Comparison of ENCODE assay signal across 8 mouse cellular contexts in the genomic region with DNA sequence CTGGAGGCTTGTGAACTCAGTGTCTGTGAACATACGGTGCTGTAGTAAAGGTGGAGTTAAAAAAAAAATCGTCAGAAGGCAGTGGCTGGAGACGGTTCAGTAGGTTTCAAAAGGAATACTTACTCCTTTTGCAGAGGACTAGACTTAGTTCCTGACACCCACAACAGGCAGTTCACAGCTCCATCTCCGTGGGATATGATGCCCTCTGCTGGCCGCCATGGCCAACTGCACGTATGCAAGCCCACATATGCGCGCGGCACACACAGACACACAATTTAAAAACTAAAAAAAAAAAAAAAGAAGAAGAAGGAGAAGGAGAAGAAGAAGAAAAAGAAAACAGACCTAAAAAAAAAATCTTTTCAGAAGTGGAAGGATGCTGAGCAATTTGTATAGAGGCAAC. TPM values are rescaled to one million over a fixed set of nuclear protein-coding genes. Genes with fewer than 3 reads are reported as not detected.
DNase-seq lines count a peak whose midpoint lies in the region; ATAC-seq and TF ChIP-seq lines count a peak whose summit lies in the region.

No protein-coding gene starts in this region.

- TF ChIP-seq RAD21 in MEL (IDR thresholded peaks at IDR 0.05; ENCODE audit: low read depth, low read length), result peak; percentile 75

- no peaks in the 10 kb centered on the region for H3K9me3 ChIP-seq in hindbrain, embryonic 13.5 days
- no peaks in the 10 kb centered on the region for H3K9me3 ChIP-seq in hindbrain, embryonic 14.5 days (ENCODE audit: control insufficient read depth, low read length)
- H3K9me3 ChIP-seq in MEL (replicated peaks; ENCODE audit: insufficient read depth, low read length), result no peaks in the 10 kb centered on the region
- no peaks in the 10 kb centered on the region for H3K9me3 ChIP-seq in midbrain, postnatal 0 days (ENCODE audit: low read length)

- no peak overlapping the region for H3K27ac ChIP-seq in hindbrain, embryonic 13.5 days
- no peak overlapping the region for H3K27ac ChIP-seq in hindbrain, embryonic 14.5 days
- H3K27ac ChIP-seq in MEL (ENCODE audit: control insufficient read depth, low read depth, low read length), result peak overlapping the region; percentile 98
- no peak overlapping the region for H3K27ac ChIP-seq in liver, adult 2 months (replicated peaks; ENCODE audit: insufficient read depth, low read depth, low read length)
- H3K27ac ChIP-seq in midbrain, postnatal 0 days (ENCODE audit: low read depth, low read length), result no peak overlapping the region

- no peak for DNase-seq in hindbrain, embryonic 14.5 days (ENCODE audit: low spot score)
- peak; percentile 91 for DNase-seq in MEL (ENCODE audit: low read depth, low spot score)
- peak; percentile 30 for DNase-seq in liver, adult 2 months (ENCODE audit: extremely low read depth, low read depth, low spot score)
- DNase-seq in midbrain, postnatal 0 days (ENCODE audit: low spot score), result no peak
- DNase-seq in frontal cortex, postnatal 10 days (ENCODE audit: low spot score in 2 of 2), result no peak
- DNase-seq in layer of hippocampus, adult 9-10 months (ENCODE audit: low spot score), result no peak

- no peak for TF ChIP-seq POLR2A in MEL (IDR thresholded peaks at IDR 0.05; ENCODE audit: control insufficient read depth in 1 of 2, insufficient read depth in 1 of 2, low read depth in 1 of 2, low read length in 2 of 2, poor library complexity in 1 of 2)
- no peak for TF ChIP-seq POLR2A in liver, adult 2 months (IDR thresholded peaks at IDR 0.05; ENCODE audit: extremely low read depth, insufficient read depth, low read length)

- no peak for ATAC-seq in hindbrain, embryonic 13.5 days (ENCODE audit: low FRiP score)
- no peak for ATAC-seq in hindbrain, embryonic 14.5 days (ENCODE audit: low FRiP score)
- ATAC-seq in common myeloid progenitor, adult 5-6 weeks (replicated peaks; ENCODE audit: low read depth, poor library complexity, severe bottlenecking), result peak; percentile 59
- ATAC-seq in midbrain, postnatal 0 days (ENCODE audit: low FRiP score), result no peak

- H3K27me3 ChIP-seq in hindbrain, embryonic 13.5 days, result no peaks in the 10 kb centered on the region
- H3K27me3 ChIP-seq in hindbrain, embryonic 14.5 days (ENCODE audit: control insufficient read depth, insufficient read depth, low read length), result no peaks in the 10 kb centered on the region
- H3K27me3 ChIP-seq in MEL (ENCODE audit: control insufficient read depth in 1 of 2, insufficient read depth in 2 of 2, low read length in 2 of 2), result no peaks in the 10 kb centered on the region
- no peaks in the 10 kb centered on the region for H3K27me3 ChIP-seq in liver, adult 2 months (ENCODE audit: control insufficient read depth, insufficient read depth, low read length)
- H3K27me3 ChIP-seq in midbrain, postnatal 0 days (ENCODE audit: insufficient read depth, low read length), result no peaks in the 10 kb centered on the region

- no peak overlapping the region for H3K4me3 ChIP-seq in hindbrain, embryonic 13.5 days
- no peak overlapping the region for H3K4me3 ChIP-seq in hindbrain, embryonic 14.5 days (replicated peaks; ENCODE audit: low read length)
- peak overlapping the region; percentile 55 to 64 for H3K4me3 ChIP-seq in MEL (ENCODE audit: control insufficient read depth in 1 of 2, insufficient read depth in 1 of 2, low read depth in 2 of 2, low read length in 2 of 2)
- no peak overlapping the region for H3K4me3 ChIP-seq in liver, adult 2 months (ENCODE audit: insufficient read depth, low read depth, low read length)
- no peak overlapping the region for H3K4me3 ChIP-seq in midbrain, postnatal 0 days (ENCODE audit: low read depth, low read length)

- H3K9ac ChIP-seq in hindbrain, embryonic 13.5 days, result no peak overlapping the region
- H3K9ac ChIP-seq in hindbrain, embryonic 14.5 days, result no peak overlapping the region
- peak overlapping the region; percentile 73 for H3K9ac ChIP-seq in MEL (ENCODE audit: control insufficient read depth, low read depth, low read length, poor library complexity, severe bottlenecking)
- H3K9ac ChIP-seq in liver, adult 2 months (ENCODE audit: low read depth, low read length), result no peak overlapping the region
- H3K9ac ChIP-seq in midbrain, postnatal 0 days (replicated peaks; ENCODE audit: low read length, poor library complexity, severe bottlenecking), result no peak overlapping the region

- H3K4me2 ChIP-seq in hindbrain, embryonic 13.5 days, result 0 out of 2 replicates have a peak overlapping the region, but pooled peaks have one; percentile 8
- no peak overlapping the region for H3K4me2 ChIP-seq in hindbrain, embryonic 14.5 days (replicated peaks)
- no peak overlapping the region for H3K4me2 ChIP-seq in midbrain, postnatal 0 days (ENCODE audit: low read depth, low read length, poor library complexity, severe bottlenecking)

- H3K36me3 ChIP-seq in hindbrain, embryonic 13.5 days, result no peaks in the 10 kb centered on the region
- H3K36me3 ChIP-seq in hindbrain, embryonic 14.5 days (replicated peaks; ENCODE audit: control insufficient read depth, insufficient read depth), result no peaks in the 10 kb centered on the region
- H3K36me3 ChIP-seq in MEL (ENCODE audit: control insufficient read depth in 1 of 2, insufficient read depth in 2 of 2, low read length in 2 of 2), result peaks cover 0 to 25% of the 10 kb centered on the region in 2 experiments; a peak in 2 of 4 replicates
- H3K36me3 ChIP-seq in liver, adult 2 months (ENCODE audit: control insufficient read depth, insufficient read depth, low read length), result no peaks in the 10 kb centered on the region
- H3K36me3 ChIP-seq in midbrain, postnatal 0 days (ENCODE audit: insufficient read depth, low read length), result no peaks in the 10 kb centered on the region

- peak; percentile 68 to 90 (median 69) for TF ChIP-seq CTCF in MEL (IDR thresholded peaks at IDR 0.05 in 2 of 3, conservative IDR thresholded peaks at IDR 0.05 in 1 of 3; ENCODE audit: control insufficient read depth in 1 of 3, insufficient read depth in 1 of 3, low read depth in 2 of 3, low read length in 3 of 3, poor library complexity in 1 of 3, severe bottlenecking in 1 of 3)
- TF ChIP-seq CTCF in liver, adult 2 months (IDR thresholded peaks at IDR 0.05; ENCODE audit: low read depth, low read length), result peak; percentile 92
- peak; percentile 63 for TF ChIP-seq CTCF in midbrain, postnatal 0 days (IDR thresholded peaks at IDR 0.05)

- no peaks in the 10 kb centered on the region for H3K4me1 ChIP-seq in hindbrain, embryonic 13.5 days (replicated peaks)
- H3K4me1 ChIP-seq in hindbrain, embryonic 14.5 days (replicated peaks; ENCODE audit: control insufficient read depth, insufficient read depth, low read length), result no peaks in the 10 kb centered on the region
- peaks cover 14 to 30% of the 10 kb centered on the region in 2 experiments for H3K4me1 ChIP-seq in MEL (ENCODE audit: control insufficient read depth in 1 of 2, insufficient read depth in 2 of 2, low read length in 2 of 2)
- no peaks in the 10 kb centered on the region for H3K4me1 ChIP-seq in liver, adult 2 months (ENCODE audit: control insufficient read depth, insufficient read depth, low read length)
- H3K4me1 ChIP-seq in midbrain, postnatal 0 days (ENCODE audit: insufficient read depth, low read length), result no peaks in the 10 kb centered on the region

- TF ChIP-seq EP300 in MEL (IDR thresholded peaks at IDR 0.05; ENCODE audit: low read depth in 1 of 2, low read length in 2 of 2), result 0 out of 4 replicates have a peak, but pooled peaks of 1 of the 2 experiments have one; percentile 6

- 31% methylated on average over 9 of the region's 9 CpGs for WGBS in hindbrain, embryonic 13.5 days
- 34% methylated on average over 9 of the region's 9 CpGs for WGBS in hindbrain, embryonic 14.5 days
- WGBS in liver, adult 2 months, result 49% methylated on average over 9 of the region's 9 CpGs
- 46% methylated on average over 9 of the region's 9 CpGs for WGBS in midbrain, postnatal 0 days

- peaks cover 16% of the 10 kb centered on the region for H3K79me2 ChIP-seq in MEL (ENCODE audit: control insufficient read depth, insufficient read depth, low read length, poor library complexity)
- H3K79me2 ChIP-seq in liver, adult 2 months (ENCODE audit: control insufficient read depth, insufficient read depth, low read length), result no peaks in the 10 kb centered on the region

TF ChIP-seq in MEL, 35 proteins besides CTCF, POLR2A, EP300 and RAD21 (continues in another document):
- TF ChIP-seq ZC3H11A (IDR thresholded peaks at IDR 0.05; ENCODE audit: low read depth, low read length), result peak; percentile 88
- TF ChIP-seq GABPA (IDR thresholded peaks at IDR 0.05; ENCODE audit: low read depth, low read length), result no peak
- TF ChIP-seq E2F4 (IDR thresholded peaks at IDR 0.05; ENCODE audit: borderline replicate concordance, low read depth, low read length), result no peak
- no peak for TF ChIP-seq JUND (IDR thresholded peaks at IDR 0.05; ENCODE audit: low read depth, low read length)
- TF ChIP-seq ZNF384 (IDR thresholded peaks at IDR 0.05; ENCODE audit: low read depth, low read length), result 0 out of 2 replicates have a peak, but pooled peaks have one; percentile 38
- peak; percentile 38; the same call in 1 of the 2 replicates for TF ChIP-seq SIN3A (IDR thresholded peaks at IDR 0.05; ENCODE audit: low read length)
- no peak for TF ChIP-seq CHD2 (IDR thresholded peaks at IDR 0.05; ENCODE audit: low read length)

RNA-seq across cellular contexts. Expression of gene Ropn1l, which starts 34.5 kb away (rescaled TPM):
- polyA plus RNA-seq in hindbrain, embryonic 13.5 days (2015; fragmentation: Nextera tagmentation; extraction: Ambion mirVana), result 1.4 and 2.5 TPM in 2 replicates
- polyA plus RNA-seq in hindbrain, embryonic 14.5 days (2014; fragmentation: Nextera tagmentation; extraction: Ambion mirVana), result 2.4 and 2.8 TPM in 2 replicates
- total RNA-seq in MEL (2012; rRNA removed), result 0.96 and 1.3 TPM in 2 replicates
- polyA plus RNA-seq in MEL (2012; ENCODE audit: insufficient read depth in 1 of 2, insufficient read length in 2 of 2, low read depth in 1 of 2, low replicate concordance in 2 of 2, missing spikeins in 1 of 2), result 1 to 10 TPM in 1 of 2 experiments, not detected in 1; 1.7 TPM
- total RNA-seq in common myeloid progenitor, adult 5-6 weeks (2017), result 0.37 and 3.8 TPM in 2 replicates
- total RNA-seq in liver, adult 2 months (2014; rRNA removed), result 12.1 and 13.0 TPM in 2 replicates
- polyA plus RNA-seq in liver, adult 2 months (2012; rRNA removed), result 8.0 and 8.5 TPM in 2 replicates
- 0.71 and 1.3 TPM in 2 replicates for total RNA-seq in midbrain, postnatal 0 days (2014; rRNA removed)
- polyA plus RNA-seq in midbrain, postnatal 0 days (2015; fragmentation: Nextera tagmentation; extraction: Ambion mirVana), result 2.2 and 2.4 TPM in 2 replicates

RNA-seq across cellular contexts. Expression of gene Ankrd33b, which starts 51.5 kb away (rescaled TPM):
- 0.71 and 1.5 TPM in 2 replicates for polyA plus RNA-seq in hindbrain, embryonic 13.5 days (2015; fragmentation: Nextera tagmentation; extraction: Ambion mirVana)
- 0.65 and 1.3 TPM in 2 replicates for polyA plus RNA-seq in hindbrain, embryonic 14.5 days (2014; fragmentation: Nextera tagmentation; extraction: Ambion mirVana)
- 12.0 and 16.1 TPM in 2 replicates for total RNA-seq in MEL (2012; rRNA removed)
- polyA plus RNA-seq in MEL (2012; ENCODE audit: insufficient read depth in 1 of 2, insufficient read length in 2 of 2, low read depth in 1 of 2, low replicate concordance in 2 of 2, missing spikeins in 1 of 2), result 10 to 100 TPM in 1 of 2 experiments, not detected in 1; 11.1 TPM
- total RNA-seq in common myeloid progenitor, adult 5-6 weeks (2017), result 0.23 and 2.2 TPM in 2 replicates
- 13.1 and 14.4 TPM in 2 replicates for total RNA-seq in liver, adult 2 months (2014; rRNA removed)
- 9.1 and 14.1 TPM in 2 replicates for polyA plus RNA-seq in liver, adult 2 months (2012; rRNA removed)
- total RNA-seq in midbrain, postnatal 0 days (2014; rRNA removed), result 0.99 and 1.6 TPM in 2 replicates
- polyA plus RNA-seq in midbrain, postnatal 0 days (2015; fragmentation: Nextera tagmentation; extraction: Ambion mirVana), result 0.80 and 1.1 TPM in 2 replicates

Comparison
In these comparisons a context has a peak if more than half of its experiments do, and no peak if none do; other contexts are left out.
1. H3K4me3 ChIP-seq: peak in MEL (2 of 2); none in hindbrain, embryonic 13.5 days (single experiment), hindbrain, embryonic 14.5 days (single experiment), liver, adult 2 months (single experiment) and midbrain, postnatal 0 days (single experiment).
2. DNase-seq: peak in MEL (single experiment) and liver, adult 2 months (single experiment); none in hindbrain, embryonic 14.5 days (single experiment), midbrain, postnatal 0 days (single experiment), frontal cortex, postnatal 10 days (0 of 2) and layer of hippocampus, adult 9-10 months (single experiment).
3. Peak in every context shown above with its lines, with median percentiles within 50 percentile points of each other: CTCF ChIP-seq.